Comparison of ENCODE assay signal across 8 mouse cellular contexts in genomic region chr19:8756635-8757387, GRCm38 (mm10). TPM values are rescaled to one million over a fixed set of nuclear protein-coding genes. Genes with fewer than 3 reads are reported as not detected.
DNase-seq lines count a peak whose midpoint lies in the region; ATAC-seq and TF ChIP-seq lines count a peak whose summit lies in the region.

Gene Nxf1, plus strand, starts transcription at chr19:8757073.

- peaks cover 16% of the 10 kb centered on the region for H3K36me3 ChIP-seq in hindbrain, postnatal 0 days (ENCODE audit: insufficient read depth, low read length)
- peaks cover 54% of the 10 kb centered on the region for H3K36me3 ChIP-seq in megakaryocyte, embryonic 14.5 days (replicated peaks; ENCODE audit: low read length)

- peak; percentile 93 for DNase-seq in WW6 (ENCODE audit: low read depth, low spot score)
- peak; percentile 75 to 93 for DNase-seq in cerebellum, postnatal 4 days (ENCODE audit: low spot score in 2 of 2)
- DNase-seq in gastrocnemius, adult 2 months = peak; percentile 96
- peak; percentile 98 for DNase-seq in hindbrain, postnatal 0 days (ENCODE audit: low spot score)
- peak; percentile 81 to 93 for DNase-seq in left cerebral cortex, adult 8-10 months (ENCODE audit: low spot score in 2 of 2)
- peak; percentile 94 to 95 for DNase-seq in right cerebral cortex, postnatal 10 days (ENCODE audit: low spot score in 2 of 2)
- peak; percentile 95 for DNase-seq in urinary bladder, postnatal 25 days (ENCODE audit: low spot score)

- peak; percentile 96 for ATAC-seq in hindbrain, postnatal 0 days

- H3K9me3 ChIP-seq in hindbrain, postnatal 0 days (ENCODE audit: low read length) = no peaks in the 10 kb centered on the region
- no peaks in the 10 kb centered on the region for H3K9me3 ChIP-seq in megakaryocyte, embryonic 14.5 days

- TF ChIP-seq CTCF in gastrocnemius, adult 2 months (IDR thresholded peaks at IDR 0.05) = no peak
- no peak for TF ChIP-seq CTCF in hindbrain, postnatal 0 days (IDR thresholded peaks at IDR 0.05; ENCODE audit: low read depth)

- H3K4me1 ChIP-seq in hindbrain, postnatal 0 days (ENCODE audit: insufficient read depth, low read length) = peaks cover 17% of the 10 kb centered on the region; the same call in 1 of the 2 replicates
- peaks cover 38% of the 10 kb centered on the region for H3K4me1 ChIP-seq in megakaryocyte, embryonic 14.5 days

- H3K4me2 ChIP-seq in hindbrain, postnatal 0 days (ENCODE audit: low read depth, low read length) = peak within 1 kb of the TSS; percentile 82

- peak within 1 kb of the TSS; percentile 84 for H3K4me3 ChIP-seq in gastrocnemius, adult 2 months
- peak within 1 kb of the TSS; percentile 97 for H3K4me3 ChIP-seq in hindbrain, postnatal 0 days (ENCODE audit: low read length)
- H3K4me3 ChIP-seq in megakaryocyte, embryonic 14.5 days (replicated peaks) = peak within 1 kb of the TSS; percentile 98

- WGBS in hindbrain, postnatal 0 days = under 1% methylated on average over 71 of the region's 75 CpGs

- no peaks in the 10 kb centered on the region for H3K27me3 ChIP-seq in hindbrain, postnatal 0 days (ENCODE audit: insufficient read depth, low read length)
- no peaks in the 10 kb centered on the region for H3K27me3 ChIP-seq in megakaryocyte, embryonic 14.5 days (replicated peaks)

- intact Hi-C loops in gastrocnemius, adult 2 months (cut with DNase I) = loop anchor here (2.0 kb wide), 1 partner anchor 16 kb away; the partner anchor contains the start of genes 1700092M07Rik and Stx5a

- peak within 1 kb of the TSS; percentile 97 for H3K27ac ChIP-seq in gastrocnemius, adult 2 months
- peak within 1 kb of the TSS; percentile 90 for H3K27ac ChIP-seq in hindbrain, postnatal 0 days

- H3K9ac ChIP-seq in hindbrain, postnatal 0 days (replicated peaks; ENCODE audit: low read length) = peak within 1 kb of the TSS; percentile 96

RNA-seq across cellular contexts. Expression of gene Nxf1, which starts in this region (rescaled TPM):
- 10 to 100 TPM; 37.8 to 41.5 TPM for total RNA-seq in gastrocnemius, adult 2 months (2021)
- total RNA-seq in hindbrain, postnatal 0 days (2014; rRNA removed) = 47.7 and 51.3 TPM in 2 replicates
- polyA plus RNA-seq in hindbrain, postnatal 0 days (2015; fragmentation: Nextera tagmentation; extraction: Ambion mirVana) = 88.3 and 89.5 TPM in 2 replicates
- 10 to 100 TPM; 77.1 to 88.0 (median 80.2) TPM for total RNA-seq in left cerebral cortex, adult 8-10 months (2022)
- polyA plus RNA-seq in megakaryocyte, embryonic 14.5 days (2012; ENCODE audit: insufficient read depth, low replicate concordance) = 10.6 and 13.3 TPM in 2 replicates

Comparison
In these comparisons a context has a peak if more than half of its experiments do, and no peak if none do; other contexts are left out.
1. Peak in every context shown above with its lines: DNase-seq, ATAC-seq, H3K4me3 ChIP-seq and H3K27ac ChIP-seq.